Mouse (Mus musculus) yolk sac, embryonic 10.5 days (tissue): Measurements from ENCODE around the gene Tnk2.

ENCODE experiments used
- DNase-seq: peaks from one replicate; pipeline ENCODE4 v3.0.0-alpha.2; 2017; ENCODE audit warnings: low spot score

Gene Tnk2

GRCm38 (mm10) chr16:32660095-32660494 is 16.4 kb downstream of the Tnk2 start:
- DNase-seq = no peak

GRCm38 (mm10) chr16:32660557-32661321 is 17.1 kb downstream of the Tnk2 start:
- no peak for DNase-seq

- no peak for DNase-seq
Observed at GRCm38 (mm10) chr16:32661493-32661921, 17.8 kb downstream of the Tnk2 start.

GRCm38 (mm10) chr16:32662372-32662771 is 18.7 kb downstream of the Tnk2 start:
- no peak for DNase-seq

GRCm38 (mm10) chr16:32663231-32663858 is 19.7 kb downstream of the Tnk2 start:
- no peak for DNase-seq

GRCm38 (mm10) chr16:32664211-32664610 is 20.5 kb downstream of the Tnk2 start:
- no peak for DNase-seq

- DNase-seq = peak; percentile 51
Observed at GRCm38 (mm10) chr16:32665851-32666665, 22.4 kb downstream of the Tnk2 start.

- DNase-seq = no peak
Observed at GRCm38 (mm10) chr16:32666671-32667551, 23.2 kb downstream of the Tnk2 start.

GRCm38 (mm10) chr16:32667552-32667872 is 23.8 kb downstream of the Tnk2 start:
- no peak for DNase-seq

- DNase-seq = no peak
Observed at GRCm38 (mm10) chr16:32668030-32668429, 24.4 kb downstream of the Tnk2 start.

- DNase-seq = no peak
Observed at GRCm38 (mm10) chr16:32668472-32668871, 24.8 kb downstream of the Tnk2 start.

- no peak for DNase-seq
Observed at GRCm38 (mm10) chr16:32669243-32669642, 25.6 kb downstream of the Tnk2 start.

GRCm38 (mm10) chr16:32670354-32671124 is 26.9 kb downstream of the Tnk2 start:
- no peak for DNase-seq

- no peak for DNase-seq
Observed at GRCm38 (mm10) chr16:32671206-32671887, 27.7 kb downstream of the Tnk2 start.

GRCm38 (mm10) chr16:32672250-32672649 is 28.6 kb downstream of the Tnk2 start:
- DNase-seq = no peak

GRCm38 (mm10) chr16:32672861-32673560 is 29.3 kb downstream of the Tnk2 start:
- DNase-seq = no peak

GRCm38 (mm10) chr16:32674121-32674740 is 30.6 kb downstream of the Tnk2 start:
- no peak for DNase-seq

GRCm38 (mm10) chr16:32677040-32677700 is 33.5 kb downstream of the Tnk2 start:
- no peak for DNase-seq

- DNase-seq = no peak
Observed at GRCm38 (mm10) chr16:32677903-32678302, 34.2 kb downstream of the Tnk2 start.
